Mouse (Mus musculus) CH12.LX (cell line): ENCODE measurements around the gene Cdhr1. TPM values are rescaled to one million over a fixed set of nuclear protein-coding genes. Genes with fewer than 3 reads are reported as not detected.

ENCODE experiments used
- DNase-seq: peaks from one replicate; pipeline ENCODE4 v3.0.0-alpha.2; 2013; ENCODE audit errors: extremely low read depth
- H3K27ac ChIP-seq: 2 replicates; pipeline ENCODE4 v1.5.1; 2012; ENCODE audit warnings: low read depth, mild to moderate bottlenecking, control low read depth, moderate library complexity; ENCODE audit not compliant: insufficient read depth
- H3K27me3 ChIP-seq: replicated peaks from 2 replicates; pipeline ENCODE3; 2012; ENCODE audit warnings: inconsistent platforms
- H3K36me3 ChIP-seq, 2 experiments: replicated peaks in 1 of 2; 2 replicates each; pipeline versions ENCODE3 to v1.6.1; 2012; ENCODE audit warnings: inconsistent platforms in 1 of 2, low read length in 1 of 2, mild to moderate bottlenecking in 1 of 2, mixed read lengths in 1 of 2, moderate library complexity in 1 of 2; ENCODE audit not compliant: control insufficient read depth in 1 of 2, insufficient read depth in 1 of 2
- H3K4me1 ChIP-seq, 2 experiments: 2 replicates each; pipeline ENCODE4 v1.6.1; 2012; ENCODE audit warnings: inconsistent platforms in 1 of 2, moderate library complexity in 1 of 2; ENCODE audit not compliant: insufficient read depth in 2 of 2, control insufficient read depth in 1 of 2
- H3K4me2 ChIP-seq: 2 replicates; pipeline ENCODE4 v1.6.1; 2012; ENCODE audit warnings: low read depth, mild to moderate bottlenecking, control low read depth; ENCODE audit not compliant: poor library complexity, insufficient read depth, severe bottlenecking
- H3K4me3 ChIP-seq, 3 experiments: fragments of 150-350 bp in 1 of 3; sonication (generic) in 1 of 3; replicated peaks in 1 of 3; 2 replicates each; pipeline versions ENCODE3 to v1.5.1; 2011 to 2012; ENCODE audit warnings: low read depth in 2 of 3, low read length in 2 of 3, mild to moderate bottlenecking in 2 of 3, moderate library complexity in 2 of 3, control low read depth in 1 of 3, improper control_type of control experiment in 1 of 3, inconsistent platforms in 1 of 3, mixed read lengths in 1 of 3; ENCODE audit not compliant: poor library complexity in 1 of 3
- H3K79me2 ChIP-seq: replicated peaks from 2 replicates; pipeline ENCODE4 v1.6.1; 2012; ENCODE audit warnings: mild to moderate bottlenecking, moderate library complexity; ENCODE audit not compliant: control insufficient read depth, poor library complexity, insufficient read depth, severe bottlenecking; ENCODE audit errors: extremely low read depth
- H3K9ac ChIP-seq: 2 replicates; pipeline ENCODE4 v1.6.1; 2012; ENCODE audit warnings: low read depth, mild to moderate bottlenecking, control low read depth, moderate library complexity; ENCODE audit not compliant: insufficient read depth
- H3K9me3 ChIP-seq: replicated peaks from 2 replicates; pipeline ENCODE3; 2012; ENCODE audit warnings: low read length, inconsistent platforms, mixed read lengths
- BHLHE40 ChIP-seq: IDR thresholded peaks from 2 replicates; pipeline ENCODE4 v1.6.1; 2011; ENCODE audit warnings: mild to moderate bottlenecking, low read depth, low read length, improper control_type of control experiment
- CHD1 ChIP-seq: IDR thresholded peaks from 2 replicates; pipeline ENCODE4 v1.6.1; 2012; ENCODE audit warnings: low read depth, low read length, improper control_type of control experiment, inconsistent platforms
- CTCF ChIP-seq, 2 experiments: IDR thresholded peaks in 1 of 2; conservative IDR thresholded peaks in 1 of 2; 2 replicates each; pipeline ENCODE4 v1.5.1; 2011 to 2012; ENCODE audit warnings: low read depth in 2 of 2, low read length in 2 of 2, improper control_type of control experiment in 1 of 2, inconsistent platforms in 1 of 2, mild to moderate bottlenecking in 1 of 2, moderate library complexity in 1 of 2
- E2F4 ChIP-seq: IDR thresholded peaks from 2 replicates; pipeline ENCODE4 v1.6.1; 2011; ENCODE audit warnings: low read depth, low read length, improper control_type of control experiment; ENCODE audit not compliant: insufficient replicate concordance
- EP300 ChIP-seq: IDR thresholded peaks from 2 replicates; pipeline ENCODE4 v1.6.1; 2011; ENCODE audit warnings: low read length, improper control_type of control experiment
- IRF4 ChIP-seq: IDR thresholded peaks from 2 replicates; pipeline ENCODE4 v1.6.1; 2014; ENCODE audit warnings: low read depth, mild to moderate bottlenecking, inconsistent platforms, low read length, improper control_type of control experiment
- JUN ChIP-seq: IDR thresholded peaks from 2 replicates; pipeline ENCODE4 v1.6.1; 2011; ENCODE audit warnings: low read depth, mild to moderate bottlenecking, low read length, improper control_type of control experiment, moderate library complexity; ENCODE audit not compliant: insufficient read depth
- JUND ChIP-seq: conservative IDR thresholded peaks from 2 replicates; pipeline ENCODE4 v1.6.1; 2011; ENCODE audit warnings: low read depth, low read length, improper control_type of control experiment
- KAT2A ChIP-seq: IDR thresholded peaks from 2 replicates; pipeline ENCODE4 v1.6.1; 2012; ENCODE audit warnings: low read length, improper control_type of control experiment, inconsistent platforms; ENCODE audit not compliant: insufficient replicate concordance
- MAFK ChIP-seq: IDR thresholded peaks from 2 replicates; pipeline ENCODE4 v1.6.1; 2011; ENCODE audit warnings: low read length, improper control_type of control experiment; ENCODE audit not compliant: insufficient replicate concordance
- MAX ChIP-seq: IDR thresholded peaks from 2 replicates; pipeline ENCODE4 v1.6.1; 2011; ENCODE audit warnings: low read length, improper control_type of control experiment
- MEF2A ChIP-seq: IDR thresholded peaks from 2 replicates; pipeline ENCODE4 v1.6.1; 2014; ENCODE audit warnings: low read depth, mild to moderate bottlenecking, inconsistent platforms, low read length, improper control_type of control experiment, borderline replicate concordance
- MXI1 ChIP-seq: IDR thresholded peaks from 2 replicates; pipeline ENCODE4 v1.6.1; 2011; ENCODE audit warnings: mild to moderate bottlenecking, low read depth, low read length, improper control_type of control experiment
- NELFE ChIP-seq: IDR thresholded peaks from 2 replicates; pipeline ENCODE4 v1.6.1; 2011; ENCODE audit warnings: low read depth, low read length, improper control_type of control experiment
- NRF1 ChIP-seq: IDR thresholded peaks from 2 replicates; pipeline ENCODE4 v1.6.1; 2014; ENCODE audit warnings: low read depth, mild to moderate bottlenecking, inconsistent platforms, low read length, improper control_type of control experiment, moderate library complexity
- POLR2AphosphoS2 ChIP-seq: IDR thresholded peaks from 2 replicates; pipeline ENCODE4 v1.6.1; 2011; ENCODE audit warnings: low read depth, low read length, improper control_type of control experiment
- RAD21 ChIP-seq: IDR thresholded peaks from 2 replicates; pipeline ENCODE4 v1.6.1; 2011; ENCODE audit warnings: low read depth, mild to moderate bottlenecking, low read length, improper control_type of control experiment, moderate library complexity
- SIN3A ChIP-seq: IDR thresholded peaks from 2 replicates; pipeline ENCODE4 v1.6.1; 2012; ENCODE audit warnings: low read length, improper control_type of control experiment, inconsistent platforms
- SMC3 ChIP-seq: IDR thresholded peaks from 2 replicates; pipeline ENCODE4 v1.6.1; 2011; ENCODE audit warnings: low read depth, low read length, improper control_type of control experiment
- TBP ChIP-seq: conservative IDR thresholded peaks from 2 replicates; pipeline ENCODE4 v1.6.1; 2011; ENCODE audit warnings: low read depth, low read length, improper control_type of control experiment
- TCF12 ChIP-seq: IDR thresholded peaks from 2 replicates; pipeline ENCODE4 v1.6.1; 2014; ENCODE audit warnings: low read depth, mild to moderate bottlenecking, inconsistent platforms, low read length, improper control_type of control experiment
- UBTF ChIP-seq: IDR thresholded peaks from 2 replicates; pipeline ENCODE4 v1.6.1; 2012; ENCODE audit warnings: low read depth, mild to moderate bottlenecking, inconsistent platforms, low read length, improper control_type of control experiment, moderate library complexity
- USF1 ChIP-seq: IDR thresholded peaks from 2 replicates; pipeline ENCODE4 v1.6.1; 2014; ENCODE audit warnings: low read depth, mild to moderate bottlenecking, inconsistent platforms, low read length, improper control_type of control experiment
- USF2 ChIP-seq: conservative IDR thresholded peaks from 2 replicates; pipeline ENCODE4 v1.6.1; 2011; ENCODE audit warnings: low read depth, low read length, improper control_type of control experiment
- ZC3H11A ChIP-seq: IDR thresholded peaks from 2 replicates; pipeline ENCODE4 v1.6.1; 2012; ENCODE audit warnings: low read depth, mild to moderate bottlenecking, inconsistent platforms, low read length, improper control_type of control experiment
- ZMIZ1 ChIP-seq: IDR thresholded peaks from 2 replicates; pipeline ENCODE4 v1.6.1; 2012; ENCODE audit warnings: low read depth, mild to moderate bottlenecking, inconsistent platforms, low read length, improper control_type of control experiment
- dilution Hi-C: fragments of 300-500 bp; cut with MboI; formaldehyde crosslinking; loops from 2 replicates; pipeline ENCODE4 v1.14.3; 2020; ENCODE audit warnings: low sequenced_read_pairs; ENCODE audit not compliant: extremely low pct_unique_long_range_greater_than_20kb, extremely low pct_ligation_motif_present
- in situ Hi-C: fragments of 300-500 bp; cut with MboI; formaldehyde crosslinking; loops from 3 replicates; pipeline ENCODE4 v1.14.3; 2019; ENCODE audit warnings: low sequenced_read_pairs, low pct_ligation_motif_present, low pct_unique_long_range_greater_than_20kb, mixed read lengths
- polyA plus RNA-seq: library from polyadenylated mRNA; unstranded; fragments of >175 nt; gene quantifications from 2 replicates; pipeline ENCODE4 v1.2.1, GENCODE M21; 2012; ENCODE audit warnings: low read depth; ENCODE audit not compliant: insufficient read length
- total RNA-seq, 2 experiments: library from RNA; depleted of rRNA; stranded (reverse); fragments of 300-350 nt in 1 of 2; fragments of >200 nt in 1 of 2; gene quantifications; 2 replicates each; pipeline ENCODE4 v1.2.3; 2012 to 2014

The Cdhr1 gene
- total and polyA plus RNA-seq, 3 experiments: not detected

GRCm38 (mm10) chr14:37064849-37065248 is 33.3 kb downstream of the Cdhr1 start:
- dilution Hi-C loops: no loop called here
- H3K9ac ChIP-seq: no peak overlapping the region
- H3K79me2 ChIP-seq: no peaks in the 10 kb centered on the region
- H3K4me3 ChIP-seq: no peak overlapping the region
- H3K27me3 ChIP-seq: peaks cover 63% of the 10 kb centered on the region
- H3K4me1 ChIP-seq: no peaks in the 10 kb centered on the region
- DNase-seq: no peak
- H3K4me2 ChIP-seq: no peak overlapping the region
- no peaks in the 10 kb centered on the region for H3K9me3 ChIP-seq
- no peak overlapping the region for H3K27ac ChIP-seq
- in situ Hi-C loops: no loop called here
- TF ChIP-seq SIN3A (no peak), EP300 (no peak), UBTF (no peak), BHLHE40 (no peak), MAFK (no peak), TBP (no peak), MAX (no peak), ZC3H11A (no peak), ZMIZ1 (no peak), IRF4 (no peak), RAD21 (no peak), USF2 (no peak), E2F4 (no peak), JUN (no peak)
- no peaks in the 10 kb centered on the region for H3K36me3 ChIP-seq

GRCm38 (mm10) chr14:37048914-37049410 is 49.2 kb downstream of the Cdhr1 start, which contains the start of gene Rgr:
TSS of gene Rgr (minus strand) at chr14:37048964.
- in situ Hi-C loops: no loop called here

More at GRCm38 (mm10) chr14:37048914-37049410, 49.2 kb downstream of the Cdhr1 start, which contains the start of gene Rgr:
- H3K27ac ChIP-seq: no peak within 1 kb of the TSS
- no peaks in the 10 kb centered on the region for H3K9me3 ChIP-seq
- no peaks in the 10 kb centered on the region for H3K4me1 ChIP-seq
- DNase-seq: no peak
- no peaks in the 10 kb centered on the region for H3K79me2 ChIP-seq
- H3K9ac ChIP-seq: no peak within 1 kb of the TSS
- H3K4me2 ChIP-seq: no peak within 1 kb of the TSS
- H3K27me3 ChIP-seq: peaks cover 74% of the 10 kb centered on the region
- no peaks in the 10 kb centered on the region for H3K36me3 ChIP-seq
- dilution Hi-C loops: no loop called here
- no peak within 1 kb of the TSS for H3K4me3 ChIP-seq
- TF ChIP-seq CTCF (conservative IDR thresholded peaks at IDR 0.05 in 1 of 2, IDR thresholded peaks at IDR 0.05 in 1 of 2; ENCODE audit: low read depth in 2 of 2, low read length in 2 of 2) (no peak), MEF2A (no peak), JUND (no peak), POLR2AphosphoS2 (no peak), TCF12 (no peak), NRF1 (no peak), USF1 (no peak), JUN (no peak), NELFE (no peak), BHLHE40 (no peak), SIN3A (no peak), USF2 (no peak), CHD1 (no peak), UBTF (no peak), SMC3 (no peak), MXI1 (no peak), KAT2A (no peak)
